Mouse (Mus musculus) neural tube, embryonic 11.5 days (tissue): ENCODE results near the gene Pten. TPM values are rescaled to one million over a fixed set of nuclear protein-coding genes. Genes with fewer than 3 reads are reported as not detected.
A peak's percentile ranks its signal among the peaks of the same experiment; 100 is the strongest.
"Not testable (repeated sequence)": the region's sequence is repeated elsewhere in the genome, so short reads cannot be mapped to it uniquely, and the experiment has no call there.

Source experiments
- ATAC-seq: fragments of 200-750 bp; cut with Nextera tagmentation; 2 replicates; pipeline ENCODE4 v1.8.0; 2017; ENCODE audit warnings: moderate number of reproducible peaks, mild to moderate bottlenecking, moderate TSS enrichment, moderate library complexity; ENCODE audit not compliant: insufficient read depth, low FRiP score, low TSS enrichment
- DNase-seq: peaks from one replicate; pipeline ENCODE4 v3.0.0-alpha.2; 2015; ENCODE audit warnings: low spot score
- H3K27ac ChIP-seq: fragments of 300-500 bp; sonication (generic); 2 replicates; pipeline ENCODE4 v1.5.1; 2014; ENCODE audit warnings: low read depth, mild to moderate bottlenecking, low read length
- H3K27me3 ChIP-seq: fragments of 300-500 bp; sonication (generic); 2 replicates; pipeline ENCODE4 v1.6.1; 2014; ENCODE audit warnings: mild to moderate bottlenecking, low read length, mixed read lengths; ENCODE audit not compliant: control insufficient read depth, insufficient read depth
- H3K36me3 ChIP-seq: fragments of 300-500 bp; sonication (generic); 2 replicates; pipeline ENCODE4 v1.6.1; 2014; ENCODE audit warnings: mild to moderate bottlenecking, low read length, moderate library complexity, mixed read lengths; ENCODE audit not compliant: control insufficient read depth, insufficient read depth
- H3K4me1 ChIP-seq: fragments of 300-500 bp; sonication (generic); 2 replicates; pipeline ENCODE4 v1.6.1; 2014; ENCODE audit warnings: low read length, mixed read lengths; ENCODE audit not compliant: control insufficient read depth, insufficient read depth
- H3K4me2 ChIP-seq: fragments of 300-500 bp; sonication (generic); 2 replicates; pipeline ENCODE4 v1.6.1; 2014; ENCODE audit warnings: low read depth, mild to moderate bottlenecking, moderate library complexity
- H3K4me3 ChIP-seq: fragments of 300-500 bp; sonication (generic); 2 replicates; pipeline ENCODE4 v1.5.1; 2014; ENCODE audit warnings: low read depth, low read length
- H3K9ac ChIP-seq: fragments of 300-500 bp; sonication (generic); 2 replicates; pipeline ENCODE4 v1.6.1; 2014; ENCODE audit warnings: mild to moderate bottlenecking, low read length
- H3K9me3 ChIP-seq: fragments of 300-500 bp; sonication (generic); 2 replicates; pipeline ENCODE4 v1.6.1; 2016; ENCODE audit warnings: low read length; ENCODE audit not compliant: control insufficient read depth
- WGBS: fragments of 180-500 bp; shearing (Covaris S2); extraction: QIAGEN DNeasy Blood & Tissue Kit; methylation state at CpG from one replicate; pipeline ENCODE4 v1.1.7; 2014; 5-methylcytosine and 5-hydroxymethylcytosine counted together
- polyA plus RNA-seq: library from polyadenylated mRNA; unstranded; fragments of >200 nt; fragmentation: Nextera tagmentation; extraction: Ambion mirVana; gene quantifications from 2 replicates; pipeline ENCODE4 v1.2.1, GENCODE M21; 2014

Gene Pten
- polyA plus RNA-seq, 1 experiment from 2014 or later = 8.2 TPM

DNA sequence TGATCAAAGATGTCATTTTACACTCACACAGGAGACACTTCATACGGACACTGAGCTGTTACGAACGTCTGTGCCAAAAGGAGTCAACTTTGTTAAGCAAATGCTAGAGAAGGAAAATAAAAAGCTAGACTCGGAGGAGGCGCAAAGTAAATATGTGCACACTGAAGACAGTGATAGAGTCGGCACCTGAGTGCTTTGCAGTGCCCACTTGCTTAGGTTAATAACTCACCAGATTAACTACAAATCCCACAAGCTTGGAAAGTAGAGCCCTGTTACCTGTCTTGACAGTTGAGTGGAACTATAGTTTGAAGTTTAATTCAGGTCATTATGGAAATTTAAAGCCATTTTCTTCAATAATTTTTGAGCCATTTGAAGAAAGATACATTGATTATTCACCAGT is 51.4 kb downstream of the Pten start:
- DNase-seq (no peak), ATAC-seq (no peak)
- Histone ChIP-seq H3K27me3 (no peaks in the 10 kb centered on the region), H3K4me1 (no peaks in the 10 kb centered on the region), H3K9me3 (no peaks in the 10 kb centered on the region), H3K27ac (no peak overlapping the region), H3K36me3 (no peaks in the 10 kb centered on the region), H3K4me3 (no peak overlapping the region), H3K4me2 (no peak overlapping the region), H3K9ac (no peak overlapping the region)
- 78% methylated on average over 6 of the region's 6 CpGs for WGBS

DNA sequence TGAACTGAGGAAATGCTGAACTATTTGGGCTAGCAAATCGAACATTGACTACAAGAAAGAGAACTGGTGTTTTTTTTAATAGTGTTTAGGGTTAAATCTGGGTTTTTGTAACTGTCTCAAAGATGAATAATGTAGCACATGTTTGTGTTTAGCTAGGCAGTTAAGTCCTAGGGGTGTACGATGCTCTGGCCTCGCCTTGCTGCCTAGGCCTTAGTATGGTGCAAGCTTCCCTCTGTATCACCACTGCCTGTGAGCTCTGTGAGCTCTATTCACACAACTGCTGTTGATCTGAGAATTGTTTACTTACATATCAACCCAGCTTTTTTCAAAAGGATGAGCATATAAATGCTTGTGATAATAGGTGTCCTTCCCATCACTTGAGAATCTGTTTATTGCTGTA is 51.8 kb downstream of the Pten start:
- H3K27me3 ChIP-seq = no peaks in the 10 kb centered on the region
- H3K9me3 ChIP-seq = no peaks in the 10 kb centered on the region
- 87% methylated on average over 3 of the region's 3 CpGs for WGBS
- H3K4me1 ChIP-seq = no peaks in the 10 kb centered on the region
- no peak overlapping the region for H3K4me3 ChIP-seq
- DNase-seq (no peak), ATAC-seq (no peak)
- H3K36me3 ChIP-seq = no peaks in the 10 kb centered on the region
- H3K27ac ChIP-seq = no peak overlapping the region
- H3K9ac ChIP-seq = no peak overlapping the region
- no peak overlapping the region for H3K4me2 ChIP-seq

DNA sequence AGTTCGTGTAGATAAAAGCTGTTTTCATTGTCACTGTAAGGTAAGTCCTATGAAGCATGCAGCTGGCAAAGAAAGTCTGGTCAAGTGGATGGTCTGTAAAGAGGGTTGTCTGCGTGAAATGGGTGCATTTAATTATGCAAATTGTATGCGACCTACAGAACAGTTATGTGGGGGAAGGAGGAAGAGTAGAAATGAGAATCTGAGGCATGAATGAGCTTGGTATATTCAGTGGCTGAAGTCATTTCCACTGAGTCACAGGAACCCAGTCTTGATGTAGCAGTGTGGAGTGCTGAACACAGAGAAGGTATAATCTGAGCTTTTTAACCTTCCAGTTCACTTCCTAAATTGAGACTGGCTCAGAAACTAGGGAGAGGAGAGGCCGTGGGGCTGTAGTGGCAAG is 61.5 kb downstream of the Pten start:
- H3K4me1 ChIP-seq = no peaks in the 10 kb centered on the region
- H3K9ac ChIP-seq = no peak overlapping the region
- no peak for DNase-seq
- no peaks in the 10 kb centered on the region for H3K9me3 ChIP-seq
- 70% methylated on average over 4 of the region's 4 CpGs for WGBS
- H3K27ac ChIP-seq = no peak overlapping the region
- H3K36me3 ChIP-seq = no peaks in the 10 kb centered on the region; the same call in 1 of the 2 replicates
- no peak overlapping the region for H3K4me3 ChIP-seq
- ATAC-seq = peak; percentile 31; the same call in 1 of the 2 replicates
- H3K27me3 ChIP-seq = no peaks in the 10 kb centered on the region
- H3K4me2 ChIP-seq = no peak overlapping the region

DNA sequence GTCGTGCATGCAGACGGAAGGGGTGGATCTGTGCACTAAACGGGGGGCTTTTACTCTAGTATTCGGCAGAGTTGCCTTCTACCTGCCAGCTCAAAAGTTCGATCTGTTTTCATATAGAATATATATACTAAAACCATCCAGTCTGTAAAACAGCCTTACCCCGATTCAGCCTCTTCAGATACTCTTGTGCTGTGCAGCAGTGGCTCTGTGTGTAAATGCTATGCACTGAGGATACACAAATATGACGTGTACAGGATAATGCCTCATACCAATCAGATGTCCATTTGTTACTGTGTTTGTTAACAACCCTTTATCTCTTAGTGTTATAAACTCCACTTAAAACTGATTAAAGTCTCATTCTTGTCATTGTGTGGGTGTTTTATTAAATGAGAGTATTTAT is 65.7 kb downstream of the Pten start:
- DNase-seq, H3K36me3 ChIP-seq, ATAC-seq, H3K4me1 ChIP-seq, H3K4me3 ChIP-seq, H3K27ac ChIP-seq, H3K27me3 ChIP-seq, H3K9me3 ChIP-seq, H3K4me2 ChIP-seq, H3K9ac ChIP-seq: not testable (repeated sequence)
- WGBS = no CpG with 5 or more reads among the region's 7 CpGs

DNA sequence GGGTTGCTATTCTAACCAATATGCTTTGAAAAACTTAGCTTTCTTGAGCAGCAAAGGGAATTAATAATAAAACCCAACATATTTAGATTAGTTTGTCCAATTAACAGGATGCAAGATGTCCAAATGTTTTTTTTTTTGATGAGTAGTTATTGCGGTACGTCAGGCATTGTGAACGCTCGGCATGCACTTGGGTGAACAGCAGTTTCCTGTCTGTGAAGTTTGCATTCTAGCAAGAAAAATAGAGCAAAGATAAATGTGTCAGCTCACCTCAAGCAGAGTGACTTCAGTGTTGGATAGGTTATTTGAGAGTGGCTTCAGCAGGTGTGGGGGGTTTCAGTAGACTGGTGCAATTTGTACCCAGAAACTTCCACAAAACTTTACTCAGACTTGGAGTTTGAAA is 69.3 kb downstream of the Pten start:
- WGBS = 86% methylated on average over 4 of the region's 4 CpGs
- Histone ChIP-seq H3K9ac (no peak overlapping the region), H3K27me3 (no peaks in the 10 kb centered on the region), H3K9me3 (no peaks in the 10 kb centered on the region), H3K27ac (no peak overlapping the region), H3K4me3 (no peak overlapping the region), H3K4me1 (no peaks in the 10 kb centered on the region), H3K36me3 (no peaks in the 10 kb centered on the region), H3K4me2 (no peak overlapping the region)
- DNase-seq (no peak), ATAC-seq (no peak)

DNA sequence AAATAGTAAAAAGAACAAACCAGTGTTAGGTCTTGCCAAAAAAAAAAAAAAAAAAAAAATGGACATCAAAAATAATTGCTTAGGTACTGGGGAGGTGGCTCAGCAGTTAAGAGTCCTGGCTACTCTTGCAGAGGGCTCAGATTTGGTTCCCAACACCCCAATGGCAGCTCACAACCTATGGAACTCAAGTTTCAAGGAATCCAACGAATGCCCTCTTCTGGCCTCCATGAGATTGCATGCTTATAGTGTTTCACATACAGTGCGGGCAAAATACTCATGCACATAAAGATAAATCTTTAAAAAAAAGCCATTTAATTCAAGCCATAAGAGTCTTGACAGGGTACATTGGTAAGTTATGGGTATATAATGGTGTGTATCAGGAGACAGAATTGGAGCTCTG is 72.6 kb downstream of the Pten start:
- Histone ChIP-seq H3K4me1 (no peaks in the 10 kb centered on the region), H3K9me3 (no peaks in the 10 kb centered on the region), H3K27me3 (no peaks in the 10 kb centered on the region), H3K36me3 (no peaks in the 10 kb centered on the region), H3K9ac (no peak overlapping the region), H3K4me2 (no peak overlapping the region), H3K27ac (no peak overlapping the region), H3K4me3 (no peak overlapping the region)
- no peak for DNase-seq
- WGBS = 85% methylated on average over 2 of the region's 2 CpGs
- no peak for ATAC-seq

DNA sequence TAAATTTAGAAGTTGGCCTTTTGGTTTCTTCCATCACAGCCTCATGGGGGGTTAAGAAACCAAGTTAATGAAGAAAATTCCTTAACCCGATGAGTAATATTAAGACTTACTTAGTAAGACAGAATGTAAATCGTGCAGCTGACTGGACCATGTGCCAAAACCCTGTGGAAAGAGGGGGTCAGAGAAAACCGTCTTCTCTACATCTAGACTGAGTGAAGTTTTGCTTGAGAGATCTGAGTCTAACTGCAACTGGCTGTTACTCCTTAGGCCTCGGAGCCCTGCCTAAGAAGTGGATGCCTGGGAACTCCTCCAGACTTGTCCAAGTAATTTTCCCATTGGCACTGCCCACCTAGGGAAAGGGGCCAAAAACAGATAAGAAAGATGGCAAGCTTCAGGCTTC is 74.0 kb downstream of the Pten start:
- Histone ChIP-seq H3K4me3 (no peak overlapping the region), H3K9ac (no peak overlapping the region), H3K4me1 (no peaks in the 10 kb centered on the region), H3K27me3 (no peaks in the 10 kb centered on the region), H3K36me3 (no peaks in the 10 kb centered on the region), H3K4me2 (no peak overlapping the region), H3K9me3 (no peaks in the 10 kb centered on the region), H3K27ac (no peak overlapping the region)
- 94% methylated on average over 4 of the region's 4 CpGs for WGBS
- DNase-seq = no peak
- ATAC-seq = no peak

DNA sequence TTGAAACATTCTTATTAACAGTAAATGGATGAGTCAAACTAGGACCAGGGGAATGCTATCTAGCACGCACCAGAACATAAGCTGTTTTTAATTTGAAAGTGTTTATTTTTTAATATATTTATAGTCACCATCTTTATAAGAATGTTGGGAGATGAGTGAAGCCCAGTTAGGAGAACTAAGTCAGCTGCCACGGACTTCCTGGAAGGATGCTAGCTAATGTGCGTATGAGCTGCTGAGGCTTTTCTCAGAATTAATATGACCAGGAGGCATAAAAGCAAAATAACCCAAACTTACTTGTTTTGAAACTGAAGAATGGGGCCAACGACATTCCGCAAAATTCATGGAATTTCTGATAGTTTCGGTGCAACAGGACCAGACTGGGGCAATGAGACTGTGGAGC is 83.2 kb downstream of the Pten start:
- H3K9ac ChIP-seq = no peak overlapping the region
- ATAC-seq (no peak), DNase-seq (no peak)
- H3K9me3 ChIP-seq = no peaks in the 10 kb centered on the region
- H3K4me2 ChIP-seq = no peak overlapping the region
- H3K4me1 ChIP-seq = no peaks in the 10 kb centered on the region
- no peaks in the 10 kb centered on the region for H3K27me3 ChIP-seq
- 91% methylated on average over 6 of the region's 6 CpGs for WGBS
- no peak overlapping the region for H3K4me3 ChIP-seq
- no peaks in the 10 kb centered on the region for H3K36me3 ChIP-seq
- no peak overlapping the region for H3K27ac ChIP-seq

DNA sequence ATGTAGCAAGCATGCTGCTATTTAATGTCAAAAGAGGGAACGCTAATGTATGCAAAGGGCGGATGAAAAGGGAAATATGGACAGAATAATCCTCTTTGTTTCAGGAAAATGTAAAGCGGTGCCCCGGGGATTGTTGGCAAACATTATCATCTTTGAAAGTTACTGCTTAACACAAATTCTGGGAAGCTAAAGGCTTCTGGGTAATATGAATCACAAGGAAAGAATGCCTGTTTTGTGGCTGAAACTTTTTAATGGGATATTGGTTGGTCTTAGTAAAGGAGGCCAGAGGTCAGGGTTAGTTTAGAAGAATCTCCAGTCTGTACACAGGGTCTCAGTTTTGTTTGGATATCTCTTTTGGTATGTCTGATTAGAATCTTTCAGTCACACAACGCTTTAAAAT is 87.2 kb downstream of the Pten start:
- H3K9me3 ChIP-seq = no peaks in the 10 kb centered on the region
- H3K4me2 ChIP-seq = no peak overlapping the region
- no peaks in the 10 kb centered on the region for H3K36me3 ChIP-seq
- H3K27ac ChIP-seq = no peak overlapping the region
- DNase-seq = no peak
- no peak overlapping the region for H3K9ac ChIP-seq
- 89% methylated on average over 5 of the region's 5 CpGs for WGBS
- no peaks in the 10 kb centered on the region for H3K4me1 ChIP-seq
- no peak for ATAC-seq
- no peak overlapping the region for H3K4me3 ChIP-seq
- H3K27me3 ChIP-seq = no peaks in the 10 kb centered on the region
